Mouse (Mus musculus) liver, embryonic 14.5 days (tissue): ENCODE results near the gene Pak6. TPM values are rescaled to one million over a fixed set of nuclear protein-coding genes. Genes with fewer than 3 reads are reported as not detected.

Experiments
- ATAC-seq: fragments of 200-750 bp; cut with Nextera tagmentation; 2 replicates; pipeline ENCODE4 v1.8.0; 2017; ENCODE audit warnings: moderate number of reproducible peaks, mild to moderate bottlenecking, moderate library complexity; ENCODE audit not compliant: insufficient read depth
- DNase-seq, 3 experiments: peaks; one replicate each; pipeline ENCODE4 v3.0.0-alpha.2; 2012 to 2013; ENCODE audit warnings: low read depth in 3 of 3, low spot score in 3 of 3
- H3K27ac ChIP-seq: fragments of 300-500 bp; sonication (generic); 2 replicates; pipeline ENCODE4 v1.5.1; 2014; ENCODE audit warnings: moderate library complexity, mild to moderate bottlenecking, control low read depth, inconsistent platforms
- H3K27me3 ChIP-seq: fragments of 300-500 bp; sonication (generic); 2 replicates; pipeline ENCODE4 v1.6.1; 2014; ENCODE audit warnings: mild to moderate bottlenecking, low read length, moderate library complexity; ENCODE audit not compliant: control insufficient read depth, insufficient read depth
- H3K36me3 ChIP-seq: fragments of 300-500 bp; sonication (generic); replicated peaks from 2 replicates; pipeline ENCODE4 v1.6.1; 2014; ENCODE audit warnings: low read depth; ENCODE audit not compliant: control insufficient read depth, insufficient read depth
- H3K4me1 ChIP-seq, 2 experiments: fragments of 200-500 bp in 1 of 2; fragments of 300-500 bp in 1 of 2; sonication (generic) in 1 of 2; replicated peaks; 2 replicates each; pipeline ENCODE4 v1.6.1; 2012 to 2014; ENCODE audit warnings: antibody characterized with exemption in 1 of 2, inconsistent platforms in 1 of 2, low read length in 1 of 2; ENCODE audit not compliant: control insufficient read depth in 2 of 2, insufficient read depth in 2 of 2
- H3K4me2 ChIP-seq: fragments of 300-500 bp; sonication (generic); 2 replicates; pipeline ENCODE4 v1.6.1; 2014; ENCODE audit warnings: low read depth, mild to moderate bottlenecking, control low read depth, moderate library complexity
- H3K4me3 ChIP-seq, 2 experiments: fragments of 200-500 bp in 1 of 2; fragments of 300-500 bp in 1 of 2; sonication (generic) in 1 of 2; 2 replicates each; pipeline ENCODE4 v1.5.1; 2012 to 2014; ENCODE audit warnings: low read depth in 2 of 2, low read length in 2 of 2, mild to moderate bottlenecking in 2 of 2, control low read depth in 1 of 2, inconsistent platforms in 1 of 2, moderate library complexity in 1 of 2; ENCODE audit not compliant: insufficient read depth in 1 of 2
- H3K9ac ChIP-seq: fragments of 300-500 bp; sonication (generic); replicated peaks from 2 replicates; pipeline ENCODE4 v1.6.1; 2014; ENCODE audit warnings: mild to moderate bottlenecking, control low read depth, moderate library complexity
- H3K9me3 ChIP-seq: fragments of 300-500 bp; sonication (generic); 2 replicates; pipeline ENCODE4 v1.6.1; 2016; ENCODE audit warnings: low read length, mixed read lengths; ENCODE audit not compliant: control insufficient read depth
- CTCF ChIP-seq: IDR thresholded peaks from 2 replicates; pipeline ENCODE4 v1.5.1; 2016; ENCODE audit warnings: antibody characterized with exemption, low read depth, control low read depth
- EP300 ChIP-seq: IDR thresholded peaks from 2 replicates; pipeline ENCODE4 v1.6.1; 2016; ENCODE audit warnings: antibody characterized with exemption, low read depth
- whole genome bisulfite sequencing: fragments of 180-500 bp; shearing (Covaris S2); extraction: QIAGEN DNeasy Blood & Tissue Kit; methylation state at CpG from one replicate; pipeline ENCODE4 v1.1.7; 2014; ENCODE audit not compliant: insufficient replicate concordance; 5-methylcytosine and 5-hydroxymethylcytosine counted together
- polyA plus RNA-seq, 2 experiments: library from polyadenylated mRNA; depleted of rRNA in 1 of 2; stranded (reverse) in 1 of 2; unstranded in 1 of 2; fragments of >200 nt; fragmentation: Nextera tagmentation in 1 of 2; extraction: Ambion mirVana in 1 of 2; gene quantifications; 2 replicates each; pipeline versions ENCODE4 v1.2.1 to v1.2.3; 2012 to 2014

Pak6 gene
- polyA plus RNA-seq, 2 experiments = 0.17 to 0.48 TPM

DNA sequence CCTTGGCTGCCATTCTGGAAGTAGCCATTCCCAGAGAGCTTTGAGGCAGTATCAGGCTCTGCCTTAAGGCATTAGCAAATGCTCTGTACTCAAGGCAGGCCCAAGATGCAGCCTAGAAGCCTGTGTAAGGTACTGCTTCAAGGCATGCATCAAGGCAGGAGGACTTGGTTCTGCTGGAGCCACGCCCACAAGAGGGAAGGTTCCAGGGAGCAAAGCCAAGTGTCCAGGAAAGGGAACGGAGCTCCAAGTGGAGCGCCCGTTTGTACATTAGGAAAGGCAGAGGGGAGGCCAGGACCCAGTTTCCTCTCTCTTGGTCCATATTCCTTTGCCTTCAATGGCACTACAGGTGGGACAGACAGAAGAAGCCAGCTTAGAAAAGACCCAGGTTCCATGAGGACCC, 45.4 kb downstream of the Pak6 start:
- Histone ChIP-seq H3K4me1 (no peaks in the 10 kb centered on the region), H3K9ac (no peak overlapping the region), H3K4me3 (no peak overlapping the region), H3K27ac (no peak overlapping the region), H3K4me2 (no peak overlapping the region), H3K36me3 (no peaks in the 10 kb centered on the region), H3K27me3 (peaks cover 61% of the 10 kb centered on the region), H3K9me3 (no peaks in the 10 kb centered on the region)
- WGBS = 58% methylated on average over 4 of the region's 4 CpGs
- DNase-seq = no peak
- no peak for ATAC-seq
- TF ChIP-seq CTCF (no peak), EP300 (no peak)

GRCm38 (mm10) chr2:118709655-118710221, 46.6 kb downstream of the Pak6 start:
- ATAC-seq (no peak), DNase-seq (no peak)
- peaks cover 48% of the 10 kb centered on the region for H3K27me3 ChIP-seq
- no peaks in the 10 kb centered on the region for H3K4me1 ChIP-seq
- TF ChIP-seq CTCF = no peak
- no peak for TF ChIP-seq EP300
- no peak overlapping the region for H3K9ac ChIP-seq
- H3K27ac ChIP-seq = no peak overlapping the region
- H3K36me3 ChIP-seq = no peaks in the 10 kb centered on the region
- H3K4me2 ChIP-seq = no peak overlapping the region
- H3K4me3 ChIP-seq = no peak overlapping the region
- WGBS = 44% methylated on average over 4 of the region's 4 CpGs
- no peaks in the 10 kb centered on the region for H3K9me3 ChIP-seq

- TF ChIP-seq EP300 (no peak), CTCF (no peak)
- DNase-seq (no peak), ATAC-seq (0 out of 2 replicates have a peak, but pooled peaks have one; percentile 20)
- Histone ChIP-seq H3K4me2 (peak overlapping the region; percentile 44), H3K27ac (no peak overlapping the region), H3K27me3 (peaks cover 35% of the 10 kb centered on the region), H3K4me1 (no peaks in the 10 kb centered on the region), H3K4me3 (no peak overlapping the region), H3K9me3 (no peaks in the 10 kb centered on the region), H3K36me3 (no peaks in the 10 kb centered on the region), H3K9ac (no peak overlapping the region)
- WGBS = 20% methylated on average over 36 of the region's 36 CpGs
These were observed 48.0 kb downstream of the Pak6 start for GRCm38 (mm10) chr2:118711038-118711494.

DNA sequence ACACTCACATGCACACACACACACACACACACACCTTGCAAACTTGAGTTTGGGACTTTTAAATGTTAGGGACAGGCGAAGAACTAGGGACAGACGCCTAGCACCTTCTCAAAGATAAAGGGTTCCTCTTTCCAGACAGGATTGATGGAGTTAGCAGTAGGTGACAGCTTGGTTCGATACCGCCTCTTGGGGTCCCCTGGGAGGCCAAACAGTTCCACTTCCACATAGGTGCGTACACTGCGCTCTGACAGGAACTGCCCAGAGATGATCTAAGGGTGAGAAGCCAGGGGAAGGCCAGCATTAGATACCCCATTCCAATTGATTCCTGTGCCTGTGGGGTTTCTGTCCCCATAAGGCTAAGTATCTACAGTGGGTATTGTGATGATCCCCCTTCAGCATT, 50.5 kb downstream of the Pak6 start:
- Histone ChIP-seq H3K9ac (no peak overlapping the region), H3K27me3 (peaks cover 16% of the 10 kb centered on the region), H3K4me1 (no peaks in the 10 kb centered on the region), H3K9me3 (no peaks in the 10 kb centered on the region), H3K36me3 (no peaks in the 10 kb centered on the region), H3K27ac (no peak overlapping the region), H3K4me2 (no peak overlapping the region), H3K4me3 (no peak overlapping the region)
- WGBS = 70% methylated on average over 6 of the region's 6 CpGs
- DNase-seq = no peak
- TF ChIP-seq CTCF = no peak
- TF ChIP-seq EP300 = no peak
- no peak for ATAC-seq

- Histone ChIP-seq H3K4me1 (no peaks in the 10 kb centered on the region), H3K4me2 (no peak overlapping the region), H3K36me3 (no peaks in the 10 kb centered on the region), H3K27me3 (peaks cover 16% of the 10 kb centered on the region), H3K9ac (no peak overlapping the region), H3K27ac (no peak overlapping the region), H3K4me3 (no peak overlapping the region), H3K9me3 (no peaks in the 10 kb centered on the region)
- TF ChIP-seq EP300 = no peak
- no peak for TF ChIP-seq CTCF
- no peak for ATAC-seq
- DNase-seq = no peak
- WGBS = 57% methylated on average over 4 of the region's 4 CpGs
These were observed 51.1 kb downstream of the Pak6 start for GRCm38 (mm10) chr2:118714230-118714629.
